Mouse (Mus musculus) lung, adult 2 months (tissue): ENCODE data around the gene Mapk12. TPM values are rescaled to one million over a fixed set of nuclear protein-coding genes. Genes with fewer than 3 reads are reported as not detected.
A peak's percentile ranks its signal among the peaks of the same experiment; 100 is the strongest.

Experiments used
- DNase-seq: peaks from one replicate; pipeline ENCODE4 v3.0.0; 2022
- H3K4me1 ChIP-seq: fragments of 200-500 bp; 2 replicates; pipeline ENCODE4 v1.6.1; 2011; ENCODE audit warnings: low read length; ENCODE audit not compliant: control insufficient read depth, insufficient read depth
- H3K4me3 ChIP-seq: fragments of 200-500 bp; replicated peaks from 2 replicates; pipeline ENCODE3; 2011; ENCODE audit warnings: low read depth, mild to moderate bottlenecking, control low read depth, low read length; ENCODE audit errors: extremely low read depth
- CTCF ChIP-seq: fragments of 200-500 bp; IDR thresholded peaks from 2 replicates; pipeline ENCODE4 v1.5.1; 2011; ENCODE audit warnings: mild to moderate bottlenecking, low read length, control low read depth; ENCODE audit not compliant: insufficient read depth
- POLR2A ChIP-seq: fragments of 200-500 bp; IDR thresholded peaks from 2 replicates; pipeline ENCODE4 v1.6.1; 2011; ENCODE audit warnings: low read depth, mild to moderate bottlenecking, control low read depth, low read length, borderline replicate concordance; ENCODE audit errors: extremely low read depth
- WGBS: fragments of 180-500 bp; shearing (Covaris S2); methylation state at CpG from one replicate; pipeline ENCODE4 v1.1.7; 2018; 5-methylcytosine and 5-hydroxymethylcytosine counted together
- polyA plus RNA-seq: library from polyadenylated mRNA; depleted of rRNA; stranded (reverse); fragments of >200 nt; gene quantifications from 2 replicates; pipeline ENCODE4 v1.2.3, GENCODE M21; 2012; rRNA removed

The Mapk12 gene
- 28.2 and 32.2 TPM in 2 replicates for polyA plus RNA-seq

DNA sequence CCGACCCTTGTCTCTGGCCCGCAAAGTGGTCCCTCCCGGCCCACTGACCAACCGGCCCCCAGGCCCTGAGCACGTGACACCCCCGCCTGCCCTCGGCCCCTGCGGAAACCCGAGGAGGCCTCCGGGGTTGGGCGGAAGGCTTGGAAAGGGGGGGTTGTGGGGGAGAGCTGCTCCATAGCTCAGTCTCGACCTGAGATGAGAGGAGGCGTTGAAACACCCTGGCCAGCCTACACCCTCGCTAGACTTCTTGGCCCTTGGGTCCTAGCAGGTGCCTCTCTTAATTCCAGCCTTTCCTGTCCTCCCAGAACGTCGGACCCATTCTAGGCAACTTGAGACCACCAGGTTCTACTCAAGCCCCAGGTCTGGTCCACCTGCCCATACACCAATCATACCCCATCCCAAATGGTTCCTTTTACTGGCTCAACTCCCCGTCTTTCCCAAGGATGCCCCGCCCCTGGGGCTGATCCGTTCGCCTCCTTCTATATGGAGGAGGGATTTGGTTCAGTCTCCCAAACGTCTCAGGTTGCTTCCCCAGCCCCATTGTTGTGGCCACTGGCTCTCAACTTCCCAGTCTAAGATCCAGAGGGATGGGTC is at the start of gene Mapk12:
TSS of gene Mapk12 (minus strand) at position 45 of the 594 bp plus-strand sequence.
- DNase-seq = no peak
- TF ChIP-seq POLR2A = peak; percentile 55; the same call in 1 of the 2 replicates
- TF ChIP-seq CTCF = no peak
- WGBS = 1% methylated on average over 21 of the region's 21 CpGs
- H3K4me1 ChIP-seq = peaks cover 14% of the 10 kb centered on the region
- peak within 1 kb of the TSS; percentile 88 for H3K4me3 ChIP-seq

DNA sequence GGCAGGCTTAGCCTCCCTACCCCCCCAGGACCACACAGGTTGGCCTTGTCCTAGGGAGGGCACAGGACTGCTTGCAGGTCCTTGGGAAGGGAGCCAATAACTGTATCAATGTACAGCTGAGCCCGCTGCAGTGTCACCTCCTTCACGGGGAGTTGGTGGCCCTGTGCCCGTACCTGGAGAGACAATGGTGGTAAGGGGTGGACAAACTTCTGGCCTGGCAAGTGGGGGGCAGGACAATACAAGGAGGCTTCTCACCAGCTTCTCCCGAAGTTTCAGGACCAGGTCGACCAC is 44.4 kb upstream of the Mapk12 start:
- Histone ChIP-seq H3K4me3 (no peak overlapping the region), H3K4me1 (0 out of 2 replicates have a peak, but pooled peaks cover 4% of the 10 kb centered on the region)
- TF ChIP-seq CTCF = no peak
- TF ChIP-seq POLR2A = no peak
- no peak for DNase-seq
- WGBS = 86% methylated on average over 5 of the region's 5 CpGs

DNA sequence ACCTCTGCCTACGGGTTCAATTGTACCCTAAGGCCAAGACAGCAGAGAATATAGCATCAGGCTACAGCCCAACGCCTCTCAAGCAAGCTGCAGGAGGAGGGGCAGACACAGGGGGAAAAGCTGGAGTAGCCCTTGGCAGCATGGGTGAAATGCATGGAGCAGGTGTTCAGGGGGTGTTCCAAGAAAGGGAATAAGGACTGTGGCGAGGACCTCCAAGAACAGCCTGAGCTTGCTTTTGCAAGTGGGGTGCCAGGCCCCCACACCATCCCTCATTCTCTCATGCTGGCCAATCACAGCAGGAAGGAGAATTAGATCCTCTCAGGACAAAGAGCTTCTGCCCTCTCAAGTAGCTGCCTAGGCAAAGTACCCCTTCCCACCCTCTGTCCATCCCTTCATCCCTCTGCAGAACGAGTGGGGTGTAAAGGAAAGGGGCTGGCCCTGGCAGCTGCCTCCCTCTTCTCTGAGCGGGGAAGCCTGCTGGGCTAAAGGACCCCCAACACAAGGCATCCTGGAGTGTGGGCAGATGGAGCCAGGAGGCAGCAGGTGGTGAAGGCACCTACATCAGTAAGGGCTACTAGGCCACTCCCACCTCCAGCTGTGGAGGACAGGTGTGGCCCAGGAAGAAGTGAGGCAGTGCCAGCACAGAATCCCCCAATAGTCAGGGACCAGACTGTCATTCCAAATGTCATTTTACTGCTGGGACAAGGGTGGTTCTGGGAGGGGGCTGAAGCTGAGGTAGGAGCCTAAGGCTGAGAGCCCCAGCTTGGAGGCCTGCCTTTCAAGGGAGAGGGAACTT is 43.8 kb upstream of the Mapk12 start:
- WGBS = 84% methylated on average over 5 of the region's 5 CpGs
- H3K4me3 ChIP-seq = no peak overlapping the region
- TF ChIP-seq POLR2A (no peak), CTCF (no peak)

DNA sequence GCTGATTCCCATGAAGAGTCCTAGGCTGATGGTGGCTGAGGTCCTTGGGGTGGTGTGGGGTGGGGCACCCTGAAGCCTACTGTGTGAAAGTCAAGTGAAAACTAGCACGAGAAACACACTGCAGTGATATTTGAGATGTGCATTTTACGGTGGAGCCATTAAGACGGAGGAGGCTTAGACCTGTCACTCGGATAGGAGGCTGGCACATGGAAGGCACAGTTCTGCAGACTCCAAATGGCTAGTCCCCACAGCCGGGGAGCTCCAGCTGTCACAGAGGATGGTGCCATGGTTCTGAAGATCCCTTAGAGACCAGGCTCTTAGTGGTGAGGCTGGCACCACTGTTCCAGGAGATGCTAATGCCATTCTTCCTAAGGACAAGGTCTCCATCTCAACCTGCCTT is 42.3 kb upstream of the Mapk12 start:
- 79% methylated on average over 5 of the region's 5 CpGs for WGBS
- Histone ChIP-seq H3K4me1 (peaks cover 14% of the 10 kb centered on the region), H3K4me3 (no peak overlapping the region)
- no peak for TF ChIP-seq POLR2A
- TF ChIP-seq CTCF = no peak
- no peak for DNase-seq

More for the DNA sequence above, 43.8 kb upstream of the Mapk12 start:
- 0 out of 2 replicates have a peak, but pooled peaks cover 4% of the 10 kb centered on the region for H3K4me1 ChIP-seq
- DNase-seq = no peak

DNA sequence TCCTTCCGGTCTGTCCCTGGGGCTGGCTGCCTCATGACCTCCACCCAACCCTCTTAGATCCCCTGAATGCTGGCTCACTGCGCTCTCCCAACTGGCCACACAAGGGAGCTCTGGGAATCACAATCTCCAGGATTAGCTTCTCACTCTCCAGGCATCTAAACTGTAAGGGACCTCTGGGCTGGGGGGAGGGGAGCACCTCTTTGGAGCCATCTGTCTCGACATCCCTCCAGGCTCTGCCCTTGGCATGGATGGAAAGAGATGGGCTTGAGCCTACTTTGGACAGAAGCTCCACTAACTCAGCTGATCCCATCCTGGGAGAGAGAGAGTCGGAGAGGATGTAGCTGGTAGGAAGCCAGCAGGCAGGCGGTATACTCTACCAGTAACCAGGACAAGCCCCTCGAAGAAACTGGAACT is 41.8 kb upstream of the Mapk12 start:
- no peak for DNase-seq
- H3K4me3 ChIP-seq = no peak overlapping the region
- H3K4me1 ChIP-seq = peaks cover 18% of the 10 kb centered on the region
- TF ChIP-seq CTCF = peak; percentile 18; the same call in 1 of the 2 replicates
- no peak for TF ChIP-seq POLR2A
- whole genome bisulfite sequencing = 23% methylated on average over 6 of the region's 6 CpGs

DNA sequence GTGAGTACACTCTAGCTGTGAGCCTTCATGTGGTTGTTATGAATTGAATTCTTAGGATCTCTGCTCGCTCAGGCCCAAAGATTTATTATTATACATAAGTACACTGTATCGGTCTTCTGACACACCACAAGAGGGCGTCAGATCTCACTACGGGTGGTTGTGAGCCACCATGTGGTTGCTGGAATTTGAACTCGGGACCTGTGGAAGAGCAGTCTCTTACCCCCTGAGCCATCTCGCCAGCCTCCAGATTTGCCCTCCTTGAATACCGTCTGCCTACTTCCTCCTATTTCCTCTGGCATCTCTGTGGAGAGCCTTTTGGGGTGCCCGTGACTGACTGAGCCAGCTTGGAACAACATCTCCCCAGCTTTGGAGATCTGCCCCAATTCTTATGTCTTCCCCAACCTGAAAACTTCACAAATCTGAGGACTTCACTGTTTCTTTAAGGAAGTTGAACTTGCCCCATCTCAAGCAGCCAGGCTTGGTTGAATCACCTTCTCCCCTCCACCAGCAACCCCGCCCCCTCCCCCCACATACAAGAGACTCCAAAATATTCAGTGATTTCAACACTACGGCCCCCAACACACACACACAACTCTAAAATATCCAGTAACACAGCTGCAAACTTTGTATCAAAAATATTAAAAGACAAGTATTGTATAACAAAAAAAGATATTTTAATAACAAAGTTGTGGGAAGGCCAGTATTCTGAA is 41.2 kb upstream of the Mapk12 start:
- TF ChIP-seq POLR2A (no peak), CTCF (no peak)
- 39% methylated on average over 10 of the region's 10 CpGs for WGBS
- Histone ChIP-seq H3K4me1 (peaks cover 22% of the 10 kb centered on the region), H3K4me3 (no peak overlapping the region)
- DNase-seq = no peak

DNA sequence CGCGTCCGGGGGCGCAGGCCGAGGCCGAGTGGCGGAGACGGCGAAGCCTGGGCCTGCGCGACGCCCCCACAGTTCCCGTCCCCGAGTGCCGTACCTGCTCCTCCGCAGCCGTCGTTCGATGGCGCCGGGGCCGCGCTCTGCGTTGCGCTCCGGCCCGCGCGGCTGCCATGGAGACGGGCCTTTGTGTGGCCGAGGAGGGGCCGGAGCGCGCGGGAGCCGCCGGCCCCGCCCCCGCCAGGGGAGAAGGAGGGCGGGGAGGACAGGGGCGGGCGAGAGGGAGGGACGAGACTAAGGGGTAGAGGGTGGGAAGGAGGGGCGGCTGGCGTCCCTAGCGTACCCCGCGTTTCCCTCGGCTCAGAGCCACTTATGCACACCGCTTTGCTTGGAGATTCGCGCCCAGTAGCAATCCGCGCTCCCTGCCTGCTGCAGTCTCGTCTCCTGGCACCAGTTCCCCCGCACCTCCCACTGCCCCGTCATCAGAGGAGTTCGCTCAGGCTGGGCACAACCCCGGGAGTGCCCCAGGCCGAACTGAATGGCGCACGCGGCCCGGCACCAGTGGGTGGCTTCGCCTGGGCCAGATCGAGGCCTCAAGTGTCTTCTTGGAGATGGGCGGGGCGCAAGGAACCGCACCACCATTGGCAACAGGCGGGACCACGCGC is 40.2 kb upstream of the Mapk12 start, which contains the start of gene Plxnb2:
TSS of gene Plxnb2 (minus strand) at position 218 of the 659 bp plus-strand sequence.
- TF ChIP-seq POLR2A (peak; percentile 66; the same call in 1 of the 2 replicates), CTCF (no peak)
- H3K4me3 ChIP-seq = peak within 1 kb of the TSS; percentile 88
- DNase-seq = peak; percentile 87
- 1% methylated on average over 71 of the region's 72 CpGs for WGBS
- peaks cover 23% of the 10 kb centered on the region for H3K4me1 ChIP-seq

DNA sequence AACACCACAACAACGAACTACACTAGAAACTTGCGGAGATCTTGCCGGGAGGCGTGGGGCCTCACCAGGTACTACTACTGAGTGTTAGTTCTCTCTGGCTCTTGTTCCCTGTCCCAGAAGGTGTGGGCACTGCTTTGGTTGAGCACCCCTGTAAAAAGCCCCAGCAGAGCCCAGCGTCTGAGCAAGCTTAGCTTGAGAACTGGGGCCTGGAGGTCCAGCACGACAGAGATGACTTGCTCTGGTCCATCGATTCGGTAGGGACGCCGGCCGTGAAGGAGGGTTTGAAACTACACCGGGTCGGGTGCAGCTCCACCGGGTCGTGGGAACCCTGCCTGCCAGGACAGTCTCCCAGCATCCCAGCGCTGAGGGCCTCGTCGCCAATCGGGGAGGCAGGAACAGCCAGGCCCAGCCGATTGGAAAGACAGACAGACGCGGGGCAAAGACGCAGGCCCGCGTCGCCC is 39.6 kb upstream of the Mapk12 start:
- peaks cover 23% of the 10 kb centered on the region for H3K4me1 ChIP-seq
- TF ChIP-seq CTCF (no peak), POLR2A (no peak)
- 1% methylated on average over 26 of the region's 26 CpGs for WGBS

DNA sequence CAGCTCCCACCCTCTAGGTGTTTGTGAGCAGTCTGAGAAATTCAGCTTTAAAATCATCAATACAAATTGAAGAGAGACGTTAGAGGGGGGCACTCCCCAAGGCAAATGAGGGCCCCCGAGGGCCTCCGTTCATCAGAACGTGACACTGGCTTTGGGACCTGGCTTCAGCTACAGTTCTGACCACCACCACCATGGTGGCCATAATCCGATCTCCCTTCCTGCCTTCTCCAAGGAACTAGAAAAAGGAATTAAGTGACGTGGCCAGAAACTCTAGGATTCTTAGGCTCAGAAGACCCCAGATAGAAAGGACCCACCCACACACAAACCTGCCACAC is 39.1 kb upstream of the Mapk12 start:
- Histone ChIP-seq H3K4me3 (peak overlapping the region; percentile 58), H3K4me1 (peaks cover 23% of the 10 kb centered on the region)
- WGBS = 6% methylated on average over 6 of the region's 6 CpGs
- DNase-seq = no peak
- TF ChIP-seq CTCF = no peak
- TF ChIP-seq POLR2A = no peak

More for the DNA sequence above, 39.6 kb upstream of the Mapk12 start:
- peak; percentile 60 for DNase-seq
- peak overlapping the region; percentile 58 for H3K4me3 ChIP-seq
